Mouse (Mus musculus): Measurements from ENCODE around the gene Foxn3.

Gene Foxn3

GRCm38 (mm10) chr12:99464291-99464690, 99.1 kb downstream of the Foxn3 start:
- no peak for DNase-seq (ENCODE audit: low spot score)

- no peak for DNase-seq (ENCODE audit: low spot score)
Measured at GRCm38 (mm10) chr12:99462846-99463245, 100.5 kb downstream of the Foxn3 start.

- no peak for DNase-seq (ENCODE audit: low spot score)
Measured at GRCm38 (mm10) chr12:99462302-99462701, 101.1 kb downstream of the Foxn3 start.

- no peak for DNase-seq (ENCODE audit: low spot score)
Measured at GRCm38 (mm10) chr12:99457521-99458205, 105.7 kb downstream of the Foxn3 start.

GRCm38 (mm10) chr12:99455580-99455979, 107.8 kb downstream of the Foxn3 start:
- DNase-seq (ENCODE audit: low spot score) = no peak

- DNase-seq (ENCODE audit: low spot score) = no peak
Measured at GRCm38 (mm10) chr12:99454394-99454793, 109.0 kb downstream of the Foxn3 start.

GRCm38 (mm10) chr12:99453797-99454196, 109.6 kb downstream of the Foxn3 start:
- DNase-seq (ENCODE audit: low spot score) = no peak

- DNase-seq (ENCODE audit: low spot score) = no peak
Measured at GRCm38 (mm10) chr12:99450076-99450475, 113.3 kb downstream of the Foxn3 start.

GRCm38 (mm10) chr12:99447791-99448190, 115.6 kb downstream of the Foxn3 start:
- DNase-seq (ENCODE audit: low spot score) = no peak

- no peak for DNase-seq (ENCODE audit: low spot score)
Measured at GRCm38 (mm10) chr12:99445018-99445674, 118.2 kb downstream of the Foxn3 start.

GRCm38 (mm10) chr12:99442819-99443218, 120.6 kb downstream of the Foxn3 start:
- no peak for DNase-seq (ENCODE audit: low spot score)

- DNase-seq (ENCODE audit: low spot score) = no peak
Measured at GRCm38 (mm10) chr12:99440953-99441352, 122.4 kb downstream of the Foxn3 start.

- DNase-seq (ENCODE audit: low spot score) = no peak
Measured at GRCm38 (mm10) chr12:99440022-99440421, 123.4 kb downstream of the Foxn3 start.

- DNase-seq (ENCODE audit: low spot score) = no peak
Measured at GRCm38 (mm10) chr12:99435189-99435588, 128.2 kb downstream of the Foxn3 start.

GRCm38 (mm10) chr12:99433402-99433801, 130.0 kb downstream of the Foxn3 start:
- no peak for DNase-seq (ENCODE audit: low spot score)

GRCm38 (mm10) chr12:99431541-99431940, 131.8 kb downstream of the Foxn3 start:
- no peak for DNase-seq (ENCODE audit: low spot score)

GRCm38 (mm10) chr12:99430992-99431391, 132.4 kb downstream of the Foxn3 start:
- DNase-seq (ENCODE audit: low spot score) = no peak

GRCm38 (mm10) chr12:99429101-99429500, 134.3 kb downstream of the Foxn3 start:
- no peak for DNase-seq (ENCODE audit: low spot score)

GRCm38 (mm10) chr12:99426207-99426916, 137.0 kb downstream of the Foxn3 start:
- DNase-seq (ENCODE audit: low spot score) = no peak

- DNase-seq (ENCODE audit: low spot score) = no peak
Measured at GRCm38 (mm10) chr12:99419396-99419760, 144.0 kb downstream of the Foxn3 start.

- DNase-seq (ENCODE audit: low spot score) = no peak
Measured at GRCm38 (mm10) chr12:99418476-99419395, 144.6 kb downstream of the Foxn3 start.

GRCm38 (mm10) chr12:99417885-99418284, 145.5 kb downstream of the Foxn3 start:
- no peak for DNase-seq (ENCODE audit: low spot score)
